Mouse (Mus musculus) heart, embryonic 16.5 days (tissue): ENCODE data around the gene Lif. TPM values are rescaled to one million over a fixed set of nuclear protein-coding genes. Genes with fewer than 3 reads are reported as not detected.

Source experiments
- ATAC-seq: fragments of 200-750 bp; cut with Nextera tagmentation; replicated peaks from 2 replicates; pipeline ENCODE4 v1.8.0; 2017; ENCODE audit warnings: moderate number of reproducible peaks; ENCODE audit not compliant: insufficient read depth, low FRiP score; ENCODE audit errors: extremely low read depth
- H3K27ac ChIP-seq: fragments of 300-500 bp; sonication (generic); 2 replicates; pipeline ENCODE4 v1.5.1; 2014; ENCODE audit warnings: mild to moderate bottlenecking, low read length, control low read depth, moderate library complexity
- H3K27me3 ChIP-seq: fragments of 300-500 bp; sonication (generic); 2 replicates; pipeline ENCODE4 v1.6.1; 2014; ENCODE audit warnings: low read length, mixed read lengths; ENCODE audit not compliant: control insufficient read depth, insufficient read depth
- H3K36me3 ChIP-seq: fragments of 300-500 bp; sonication (generic); 2 replicates; pipeline ENCODE4 v1.6.1; 2014; ENCODE audit not compliant: control insufficient read depth, insufficient read depth
- H3K4me1 ChIP-seq: fragments of 300-500 bp; sonication (generic); 2 replicates; pipeline ENCODE4 v1.6.1; 2014; ENCODE audit warnings: low read length, mixed read lengths; ENCODE audit not compliant: control insufficient read depth, insufficient read depth
- H3K4me2 ChIP-seq: fragments of 300-500 bp; sonication (generic); 2 replicates; pipeline ENCODE4 v1.6.1; 2014; ENCODE audit warnings: low read depth, mild to moderate bottlenecking, control low read depth, low read length
- H3K4me3 ChIP-seq: fragments of 300-500 bp; sonication (generic); 2 replicates; pipeline ENCODE4 v1.5.1; 2014; ENCODE audit warnings: mild to moderate bottlenecking, control low read depth, low read length
- H3K9ac ChIP-seq: fragments of 300-500 bp; sonication (generic); 2 replicates; pipeline ENCODE4 v1.6.1; 2014; ENCODE audit warnings: low read length, control low read depth
- H3K9me3 ChIP-seq: fragments of 300-500 bp; sonication (generic); replicated peaks from 2 replicates; pipeline ENCODE4 v1.6.1; 2016; ENCODE audit warnings: low read length; ENCODE audit not compliant: control insufficient read depth
- WGBS: fragments of 180-500 bp; shearing (Covaris S2); extraction: QIAGEN DNeasy Blood & Tissue Kit; methylation state at CpG from one replicate; pipeline ENCODE4 v1.1.7; 2014; 5-methylcytosine and 5-hydroxymethylcytosine counted together
- polyA plus RNA-seq: library from polyadenylated mRNA; unstranded; fragments of >200 nt; fragmentation: Nextera tagmentation; extraction: Ambion mirVana; gene quantifications from 2 replicates; pipeline ENCODE4 v1.2.1, GENCODE M21; 2015

Lif gene
- polyA plus RNA-seq, 1 experiment from 2014 or later, result 0.20 TPM

DNA sequence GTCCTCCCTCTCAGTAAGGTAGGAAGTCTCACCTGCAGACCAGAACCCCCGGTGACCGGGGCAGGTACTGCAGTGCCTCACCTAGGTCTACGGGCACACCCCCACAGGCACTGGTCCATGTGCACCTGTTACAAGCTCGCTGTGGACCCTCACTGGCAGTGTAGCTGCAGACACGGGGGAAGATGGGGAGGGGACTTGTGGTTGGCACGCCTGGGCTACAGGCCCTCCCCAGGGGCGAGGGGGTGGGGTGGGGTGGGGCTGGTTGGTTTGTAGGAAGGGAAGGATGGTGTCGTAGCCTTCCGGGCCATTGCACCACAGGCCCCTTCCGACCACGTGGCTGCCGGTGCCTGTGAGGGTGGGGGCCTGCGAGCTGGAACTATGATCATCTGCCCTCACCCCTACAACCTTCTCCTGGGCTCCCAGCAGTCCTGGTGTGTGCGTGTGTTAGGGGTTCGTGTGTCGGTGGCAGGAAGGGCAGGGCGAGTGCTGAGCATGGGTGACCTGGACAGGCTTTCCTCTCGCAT lies 19.9 kb upstream of the Lif start:
- Histone ChIP-seq H3K27me3 (no peaks in the 10 kb centered on the region), H3K4me2 (peak overlapping the region; percentile 29), H3K36me3 (no peaks in the 10 kb centered on the region), H3K4me3 (peak overlapping the region; percentile 27), H3K9me3 (no peaks in the 10 kb centered on the region), H3K27ac (no peak overlapping the region; the same call in 1 of the 2 replicates), H3K9ac (no peak overlapping the region), H3K4me1 (no peaks in the 10 kb centered on the region)
- WGBS, result 69% methylated on average over 18 of the region's 18 CpGs
- ATAC-seq, result peak; percentile 37; the same call in 1 of the 2 replicates

DNA sequence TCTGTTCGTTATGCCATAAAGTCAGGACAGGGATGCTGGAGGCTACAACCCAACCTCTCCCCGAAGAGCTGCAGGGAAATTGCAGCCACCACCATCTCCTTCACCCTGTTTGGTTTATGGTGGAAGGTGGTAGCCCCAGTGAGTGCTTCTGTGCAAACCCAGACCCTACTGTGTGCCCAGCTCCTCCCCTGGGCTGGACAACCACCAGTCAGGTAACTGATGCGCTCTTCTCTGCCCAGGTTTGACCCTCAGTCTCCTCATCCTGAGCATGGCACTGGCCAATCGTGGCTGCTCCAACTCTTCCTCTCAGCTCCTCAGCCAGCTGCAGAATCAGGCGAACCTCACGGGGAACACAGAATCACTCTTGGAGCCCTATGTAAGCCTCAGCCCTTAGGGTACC lies 19.2 kb upstream of the Lif start:
- WGBS, result 85% methylated on average over 6 of the region's 6 CpGs
- no peaks in the 10 kb centered on the region for H3K36me3 ChIP-seq
- ATAC-seq, result no peak
- no peak overlapping the region for H3K4me3 ChIP-seq
- H3K9ac ChIP-seq, result no peak overlapping the region
- no peak overlapping the region for H3K27ac ChIP-seq
- H3K4me1 ChIP-seq, result no peaks in the 10 kb centered on the region
- H3K27me3 ChIP-seq, result no peaks in the 10 kb centered on the region
- H3K4me2 ChIP-seq, result no peak overlapping the region
- H3K9me3 ChIP-seq, result no peaks in the 10 kb centered on the region

DNA sequence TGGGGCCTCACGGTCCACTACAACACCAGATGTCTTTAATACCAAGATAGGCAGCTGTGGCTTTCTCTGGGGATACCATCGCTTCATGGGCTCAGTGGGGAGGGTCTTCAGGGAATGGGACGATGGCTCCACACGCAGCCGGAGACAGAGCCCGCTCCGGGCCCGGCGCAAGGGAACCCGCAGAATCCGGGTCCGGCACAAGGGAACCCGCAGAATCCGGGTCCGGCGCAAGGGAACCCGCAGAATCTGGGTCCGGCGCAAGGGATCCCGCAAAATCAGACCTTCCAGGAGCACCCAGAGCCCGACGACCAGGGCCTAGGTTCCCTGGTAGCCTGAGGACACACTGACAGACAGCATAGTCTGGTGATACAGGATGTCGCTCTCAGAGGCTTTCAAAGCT lies 17.7 kb upstream of the Lif start:
- H3K27ac ChIP-seq, result no peak overlapping the region
- no peak overlapping the region for H3K4me2 ChIP-seq
- WGBS, result 89% methylated on average over 23 of the region's 23 CpGs
- no peak overlapping the region for H3K4me3 ChIP-seq
- no peak overlapping the region for H3K9ac ChIP-seq
- H3K9me3 ChIP-seq, result no peaks in the 10 kb centered on the region
- no peaks in the 10 kb centered on the region for H3K36me3 ChIP-seq
- no peak for ATAC-seq
- no peaks in the 10 kb centered on the region for H3K27me3 ChIP-seq
- H3K4me1 ChIP-seq, result no peaks in the 10 kb centered on the region

DNA sequence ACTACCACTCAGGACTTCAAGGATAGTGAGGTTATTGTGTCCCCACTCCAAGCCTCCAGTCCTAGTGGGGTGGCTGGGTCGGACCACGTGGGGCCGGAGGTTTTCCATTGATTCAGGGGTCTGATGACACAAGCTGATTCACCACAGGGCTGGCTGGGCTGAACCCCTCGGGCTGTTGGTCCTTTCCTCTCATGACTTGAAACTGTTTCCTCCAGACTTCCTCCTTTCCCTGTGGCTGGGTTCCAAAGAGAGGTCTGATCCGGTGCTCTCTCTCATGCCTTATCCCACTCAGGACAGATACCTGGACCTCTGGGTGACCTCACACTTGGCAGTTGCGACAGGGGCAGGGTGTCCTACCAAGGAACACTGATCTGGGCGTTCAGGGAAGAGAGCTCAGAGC lies 17.2 kb upstream of the Lif start:
- H3K36me3 ChIP-seq, result no peaks in the 10 kb centered on the region
- no peaks in the 10 kb centered on the region for H3K27me3 ChIP-seq
- no peak overlapping the region for H3K9ac ChIP-seq
- no peak overlapping the region for H3K4me2 ChIP-seq
- no peaks in the 10 kb centered on the region for H3K4me1 ChIP-seq
- 62% methylated on average over 7 of the region's 7 CpGs for WGBS
- no peak overlapping the region for H3K4me3 ChIP-seq
- ATAC-seq, result no peak
- H3K9me3 ChIP-seq, result no peaks in the 10 kb centered on the region
- H3K27ac ChIP-seq, result no peak overlapping the region

DNA sequence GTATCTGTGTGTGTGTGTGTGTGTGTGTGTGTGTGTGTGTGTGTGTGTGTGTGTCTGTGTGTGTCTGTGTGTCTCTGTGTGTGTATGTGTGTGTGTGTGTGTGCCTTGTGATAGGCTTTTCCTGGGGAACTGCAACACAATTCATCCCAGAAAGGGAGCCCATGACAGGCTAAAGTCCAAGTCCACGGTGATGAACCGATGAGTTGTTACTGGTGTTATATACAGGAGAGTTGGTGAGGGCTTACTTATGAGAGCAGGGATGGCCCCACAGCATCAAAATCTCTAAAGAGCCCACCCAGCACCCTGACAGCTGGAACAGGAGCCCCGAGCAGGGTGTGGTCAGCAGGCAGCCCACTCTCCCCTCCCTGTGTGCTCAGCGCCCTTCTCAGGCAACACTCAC lies 16.2 kb upstream of the Lif start:
- Histone ChIP-seq H3K27me3 (no peaks in the 10 kb centered on the region), H3K36me3 (no peaks in the 10 kb centered on the region), H3K4me3 (no peak overlapping the region), H3K4me2 (no peak overlapping the region), H3K4me1 (no peaks in the 10 kb centered on the region), H3K9me3 (no peaks in the 10 kb centered on the region), H3K27ac (no peak overlapping the region), H3K9ac (no peak overlapping the region)
- no peak for ATAC-seq
- 79% methylated on average over 4 of the region's 4 CpGs for WGBS

DNA sequence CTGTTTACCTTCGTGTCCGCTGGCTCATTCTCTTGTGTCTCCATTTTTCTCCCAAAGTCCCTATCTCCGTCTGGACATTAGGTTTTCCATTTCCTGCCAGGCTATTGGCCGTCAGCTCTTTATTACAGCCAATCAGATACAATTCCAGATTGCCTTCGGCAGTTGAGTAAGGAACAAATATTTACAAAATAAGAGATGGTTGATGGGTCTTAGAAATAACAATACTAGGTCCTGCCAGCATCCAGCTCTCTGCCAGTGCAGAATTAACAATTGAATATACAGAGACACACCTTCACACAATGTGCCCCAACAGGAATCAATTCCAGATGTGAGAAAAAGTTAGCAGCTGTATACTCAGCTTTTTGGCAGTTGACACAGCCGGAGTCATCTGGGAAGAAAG lies 11.2 kb upstream of the Lif start:
- Histone ChIP-seq H3K4me3 (no peak overlapping the region), H3K9ac (no peak overlapping the region), H3K27me3 (no peaks in the 10 kb centered on the region), H3K27ac (no peak overlapping the region), H3K4me2 (no peak overlapping the region), H3K9me3 (no peaks in the 10 kb centered on the region), H3K36me3 (no peaks in the 10 kb centered on the region), H3K4me1 (no peaks in the 10 kb centered on the region)
- WGBS, result 54% methylated on average over 6 of the region's 6 CpGs
- no peak for ATAC-seq

DNA sequence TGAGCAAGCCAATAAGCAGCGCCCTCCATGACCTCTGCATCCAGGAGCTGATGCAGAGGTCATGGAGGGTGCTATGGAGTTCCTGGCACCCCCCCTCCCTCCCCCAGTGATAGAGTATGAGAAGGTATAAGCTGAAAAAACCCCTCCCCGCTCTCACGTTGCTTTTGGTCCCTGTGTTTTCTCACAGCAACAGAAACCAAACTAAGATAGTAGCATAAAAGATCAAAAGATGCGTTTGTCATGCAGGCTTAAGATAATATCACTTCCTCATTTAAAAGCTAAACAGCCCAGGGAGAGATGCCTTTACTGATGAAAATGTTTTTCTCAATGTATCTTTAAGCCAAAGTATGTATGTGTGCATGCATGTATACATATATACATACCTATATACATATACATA lies 10.7 kb upstream of the Lif start:
- no peaks in the 10 kb centered on the region for H3K36me3 ChIP-seq
- H3K9me3 ChIP-seq, result no peaks in the 10 kb centered on the region
- no peaks in the 10 kb centered on the region for H3K27me3 ChIP-seq
- H3K4me3 ChIP-seq, result no peak overlapping the region
- ATAC-seq, result no peak
- no peak overlapping the region for H3K9ac ChIP-seq
- no peak overlapping the region for H3K4me2 ChIP-seq
- 58% methylated on average over 4 of the region's 4 CpGs for WGBS
- no peak overlapping the region for H3K27ac ChIP-seq
- H3K4me1 ChIP-seq, result no peaks in the 10 kb centered on the region

DNA sequence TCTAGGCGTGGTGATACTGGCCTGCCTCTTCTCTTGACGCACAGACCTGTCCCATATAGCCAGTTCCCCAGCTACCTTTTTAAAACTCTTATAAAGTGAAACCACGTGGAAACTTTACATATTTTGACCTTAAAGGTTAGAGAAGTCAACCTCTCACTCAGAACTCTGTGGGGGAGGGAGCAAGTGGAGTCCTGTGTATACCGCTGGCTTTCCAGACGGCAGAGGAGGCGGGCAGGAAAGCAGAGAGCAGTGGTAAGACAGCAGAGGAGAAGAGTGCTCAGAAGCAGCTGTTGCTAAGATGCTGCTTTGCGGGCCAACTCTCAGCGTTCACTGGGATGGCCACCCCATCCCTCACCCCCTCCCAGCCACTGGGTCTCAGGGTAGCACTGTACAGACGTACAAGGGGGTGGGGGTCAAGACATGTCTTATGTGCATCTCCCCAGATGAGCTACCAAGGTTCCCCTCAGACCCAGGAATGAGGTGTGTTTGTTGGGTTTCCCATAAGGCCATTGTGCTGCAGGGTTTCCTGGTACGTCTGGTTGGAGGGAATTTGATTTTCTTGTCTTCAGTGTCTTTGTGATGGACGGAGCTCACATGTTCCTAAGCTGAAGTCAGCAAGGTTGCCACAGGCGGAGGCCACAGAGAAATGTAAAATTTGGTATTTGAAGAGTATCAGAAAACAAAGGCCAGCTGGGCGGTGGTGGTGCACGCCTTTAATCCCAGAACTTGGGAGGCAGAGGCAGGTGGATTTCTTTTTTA lies 10.0 kb upstream of the Lif start:
- no peak for ATAC-seq
- Histone ChIP-seq H3K9me3 (no peaks in the 10 kb centered on the region), H3K36me3 (no peaks in the 10 kb centered on the region), H3K4me2 (no peak overlapping the region), H3K27ac (no peak overlapping the region), H3K4me3 (no peak overlapping the region), H3K9ac (no peak overlapping the region), H3K27me3 (no peaks in the 10 kb centered on the region), H3K4me1 (no peaks in the 10 kb centered on the region)
- 64% methylated on average over 14 of the region's 14 CpGs for WGBS

DNA sequence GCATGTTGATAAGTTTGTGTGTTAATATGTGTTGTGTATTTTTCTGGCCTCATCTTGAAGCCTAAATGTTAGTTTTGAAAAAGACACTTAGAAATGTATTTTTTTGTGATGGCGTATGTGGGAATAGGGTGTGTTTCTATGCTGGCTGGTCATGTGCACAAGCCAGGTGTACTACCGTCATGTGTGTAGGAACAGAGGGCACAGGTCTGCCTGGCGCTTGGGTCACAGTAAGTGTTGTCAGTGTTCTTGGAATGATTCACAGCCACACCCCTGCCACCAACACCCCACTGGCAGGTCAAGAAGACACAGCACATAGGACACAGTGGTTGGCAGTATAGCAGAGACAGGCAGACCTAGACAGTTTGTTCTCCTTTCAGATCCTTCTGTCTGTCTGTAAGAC lies 8.2 kb upstream of the Lif start:
- no peak overlapping the region for H3K9ac ChIP-seq
- ATAC-seq, result no peak
- no peaks in the 10 kb centered on the region for H3K4me1 ChIP-seq
- no peaks in the 10 kb centered on the region for H3K36me3 ChIP-seq
- 83% methylated on average over 3 of the region's 3 CpGs for WGBS
- no peaks in the 10 kb centered on the region for H3K27me3 ChIP-seq
- no peak overlapping the region for H3K27ac ChIP-seq
- no peaks in the 10 kb centered on the region for H3K9me3 ChIP-seq
- H3K4me3 ChIP-seq, result no peak overlapping the region
- H3K4me2 ChIP-seq, result no peak overlapping the region
